Mouse (Mus musculus): ENCODE results near the gene Il6ra.
A peak's percentile ranks its signal among the peaks of the same experiment; 100 is the strongest.

GRCm38 (mm10) chr3:89948021-89948420, 35.0 kb upstream of the Il6ra start:
- TF ChIP-seq CTCF (IDR thresholded peaks at IDR 0.05; ENCODE audit: low read depth, low read length) (peak; percentile 72), POLR2A (IDR thresholded peaks at IDR 0.05; ENCODE audit: insufficient read depth, low read length) (no peak)
